Mouse (Mus musculus) hindbrain, embryonic 13.5 days (tissue): Measurements from ENCODE around the gene Syngr1. TPM values are rescaled to one million over a fixed set of nuclear protein-coding genes. Genes with fewer than 3 reads are reported as not detected.

ENCODE experiments used
- ATAC-seq: fragments of 200-750 bp; cut with Nextera tagmentation; 2 replicates; pipeline ENCODE4 v1.8.0; 2017; ENCODE audit warnings: moderate TSS enrichment; ENCODE audit not compliant: low FRiP score
- H3K27ac ChIP-seq: fragments of 300-500 bp; sonication (generic); 2 replicates; pipeline ENCODE4 v1.5.1; 2015; ENCODE audit warnings: inconsistent platforms, mild to moderate bottlenecking, moderate library complexity
- H3K27me3 ChIP-seq: fragments of 300-500 bp; sonication (generic); 2 replicates; pipeline ENCODE4 v1.6.1; 2015; ENCODE audit warnings: mild to moderate bottlenecking, inconsistent platforms
- H3K36me3 ChIP-seq: fragments of 300-500 bp; sonication (generic); 2 replicates; pipeline ENCODE4 v1.6.1; 2015; ENCODE audit warnings: mild to moderate bottlenecking, inconsistent platforms
- H3K4me1 ChIP-seq: fragments of 300-500 bp; sonication (generic); replicated peaks from 2 replicates; pipeline ENCODE4 v1.6.1; 2015; ENCODE audit warnings: inconsistent platforms
- H3K4me2 ChIP-seq: fragments of 300-500 bp; sonication (generic); 2 replicates; pipeline ENCODE4 v1.6.1; 2015; ENCODE audit warnings: inconsistent platforms, mild to moderate bottlenecking, moderate library complexity
- H3K4me3 ChIP-seq: fragments of 300-500 bp; sonication (generic); 2 replicates; pipeline ENCODE4 v1.5.1; 2015; ENCODE audit warnings: mild to moderate bottlenecking, inconsistent platforms
- H3K9ac ChIP-seq: fragments of 300-500 bp; sonication (generic); 2 replicates; pipeline ENCODE4 v1.6.1; 2015; ENCODE audit warnings: mild to moderate bottlenecking, inconsistent platforms
- H3K9me3 ChIP-seq: fragments of 300-500 bp; sonication (generic); 2 replicates; pipeline ENCODE4 v1.6.1; 2016; ENCODE audit warnings: inconsistent platforms
- WGBS: fragments of 180-500 bp; shearing (Covaris S2); methylation state at CpG from one replicate; pipeline ENCODE4 v1.1.7; 2015; 5-methylcytosine and 5-hydroxymethylcytosine counted together
- polyA plus RNA-seq: library from polyadenylated mRNA; unstranded; fragments of >200 nt; fragmentation: Nextera tagmentation; extraction: Ambion mirVana; gene quantifications from 2 replicates; pipeline ENCODE4 v1.2.1, GENCODE M21; 2015

The Syngr1 gene
- polyA plus RNA-seq, 1 experiment from 2014 or later: 28.3 TPM

DNA sequence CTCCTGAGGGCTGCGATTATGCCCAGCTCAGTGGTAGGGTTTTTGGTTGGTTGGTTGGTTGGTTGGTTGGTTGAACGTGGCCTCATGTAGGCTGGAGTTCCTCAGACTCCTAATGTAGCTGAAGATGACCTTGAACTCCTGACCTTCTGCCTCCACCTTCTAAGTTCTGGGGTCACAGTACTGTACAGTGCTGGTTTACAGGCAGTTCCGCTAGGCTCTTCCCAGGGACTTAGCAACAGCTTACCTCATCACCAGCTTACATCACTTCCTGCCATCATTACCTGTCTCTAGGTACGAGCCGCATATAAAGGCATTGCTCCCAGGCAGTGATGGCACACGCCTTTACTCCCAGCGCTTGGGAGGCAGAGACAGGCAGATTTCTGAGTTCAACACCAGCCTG lies 33.0 kb upstream of the Syngr1 start:
- H3K4me2 ChIP-seq: no peak overlapping the region
- no peaks in the 10 kb centered on the region for H3K36me3 ChIP-seq
- H3K27me3 ChIP-seq: no peaks in the 10 kb centered on the region
- ATAC-seq: no peak
- H3K4me3 ChIP-seq: no peak overlapping the region
- H3K9ac ChIP-seq: no peak overlapping the region
- no peaks in the 10 kb centered on the region for H3K9me3 ChIP-seq
- 94% methylated on average over 7 of the region's 7 CpGs for WGBS
- peaks cover 12% of the 10 kb centered on the region for H3K4me1 ChIP-seq
- no peak overlapping the region for H3K27ac ChIP-seq

DNA sequence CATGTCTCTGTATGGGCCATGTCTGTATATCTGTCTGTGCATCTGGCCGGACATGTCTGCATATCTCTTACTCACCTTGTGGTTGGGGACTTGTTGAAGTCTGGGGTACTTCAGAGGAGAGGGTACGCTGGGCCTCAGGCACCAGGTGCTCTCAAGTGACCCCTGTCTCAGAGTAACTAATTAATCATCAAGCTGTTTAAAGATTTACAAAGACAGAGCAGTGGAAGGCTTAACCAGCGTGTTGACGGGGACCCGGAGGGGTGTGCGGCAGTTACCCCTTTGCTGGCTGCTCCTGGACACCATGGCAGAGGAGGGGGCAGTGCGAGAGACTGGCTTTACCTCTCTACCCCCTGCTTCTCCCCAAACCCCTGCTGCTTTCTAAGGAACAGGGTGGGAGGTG lies 31.5 kb upstream of the Syngr1 start:
- Histone ChIP-seq H3K36me3 (no peaks in the 10 kb centered on the region), H3K9me3 (no peaks in the 10 kb centered on the region), H3K4me1 (peaks cover 12% of the 10 kb centered on the region), H3K27ac (no peak overlapping the region), H3K27me3 (no peaks in the 10 kb centered on the region), H3K4me3 (no peak overlapping the region), H3K9ac (no peak overlapping the region), H3K4me2 (no peak overlapping the region)
- ATAC-seq: no peak
- WGBS: 63% methylated on average over 7 of the region's 7 CpGs

DNA sequence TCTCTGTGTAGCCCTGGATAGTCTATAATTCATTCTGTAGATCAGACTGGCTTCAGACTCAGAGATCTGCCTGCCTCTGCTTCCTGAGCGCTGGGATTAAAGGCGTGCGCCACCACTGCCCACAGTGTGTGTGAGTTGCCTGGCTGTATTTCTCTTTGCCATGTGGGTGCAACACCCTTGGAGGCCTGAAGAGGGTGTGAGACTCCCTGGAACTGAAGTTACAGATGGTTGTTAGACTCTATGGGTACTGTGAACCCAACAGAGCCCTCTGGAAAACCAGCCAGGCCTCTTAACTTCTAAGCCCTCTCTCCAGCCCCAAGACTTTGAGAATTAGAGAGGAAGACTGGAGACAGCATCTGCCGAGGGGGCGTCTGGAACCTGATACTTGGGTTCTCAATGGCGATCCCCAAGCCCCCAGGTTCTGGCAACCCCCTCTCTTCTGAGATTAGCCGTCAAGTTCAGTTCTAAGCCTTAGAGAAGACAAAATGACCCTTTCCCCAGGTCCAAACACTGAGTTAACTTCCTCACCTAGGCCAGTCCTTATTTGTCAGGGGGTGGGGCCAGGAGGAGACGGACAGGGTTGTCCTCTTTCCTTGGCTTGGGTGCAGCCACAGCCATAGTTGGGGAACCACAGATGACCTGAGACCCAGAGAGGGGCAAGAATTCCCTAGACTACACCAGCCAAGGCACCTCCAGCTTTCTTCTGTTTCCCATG lies 30.6 kb upstream of the Syngr1 start:
- H3K9ac ChIP-seq: no peak overlapping the region
- H3K4me3 ChIP-seq: no peak overlapping the region
- no peak overlapping the region for H3K4me2 ChIP-seq
- no peaks in the 10 kb centered on the region; the same call in 1 of the 2 replicates for H3K27me3 ChIP-seq
- 96% methylated on average over 8 of the region's 8 CpGs for WGBS
- H3K9me3 ChIP-seq: no peaks in the 10 kb centered on the region
- ATAC-seq: no peak
- H3K27ac ChIP-seq: no peak overlapping the region
- H3K36me3 ChIP-seq: no peaks in the 10 kb centered on the region
- H3K4me1 ChIP-seq: peaks cover 8% of the 10 kb centered on the region

DNA sequence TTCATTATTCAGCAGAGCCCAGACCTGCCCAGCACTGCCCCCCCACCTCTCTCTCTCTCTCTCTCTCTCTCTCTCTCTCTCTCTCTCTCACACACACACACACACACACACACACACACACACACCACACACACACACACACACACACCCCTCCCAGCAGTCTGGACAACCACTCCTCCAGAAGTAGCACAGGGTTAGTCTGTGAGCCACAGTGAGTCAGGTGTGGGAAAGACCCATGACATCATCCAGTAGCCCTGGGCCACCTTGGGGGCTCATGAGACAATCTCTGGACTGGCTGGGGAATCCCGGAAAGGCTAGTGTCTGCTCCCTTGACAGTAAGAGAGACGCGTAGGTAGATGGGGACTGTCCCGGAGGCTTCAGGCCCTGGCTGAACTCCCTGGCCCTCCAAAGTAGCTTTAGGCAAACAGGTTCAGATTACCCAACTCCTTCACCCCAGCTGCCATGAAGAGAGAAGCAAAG lies 30.0 kb upstream of the Syngr1 start:
- Histone ChIP-seq H3K27ac (no peak overlapping the region), H3K36me3 (no peaks in the 10 kb centered on the region), H3K9ac (no peak overlapping the region), H3K4me2 (no peak overlapping the region), H3K9me3 (no peaks in the 10 kb centered on the region), H3K4me3 (no peak overlapping the region), H3K27me3 (no peaks in the 10 kb centered on the region; the same call in 1 of the 2 replicates), H3K4me1 (peaks cover 3% of the 10 kb centered on the region; the same call in 1 of the 2 replicates)
- no peak for ATAC-seq
- WGBS: 96% methylated on average over 4 of the region's 4 CpGs

DNA sequence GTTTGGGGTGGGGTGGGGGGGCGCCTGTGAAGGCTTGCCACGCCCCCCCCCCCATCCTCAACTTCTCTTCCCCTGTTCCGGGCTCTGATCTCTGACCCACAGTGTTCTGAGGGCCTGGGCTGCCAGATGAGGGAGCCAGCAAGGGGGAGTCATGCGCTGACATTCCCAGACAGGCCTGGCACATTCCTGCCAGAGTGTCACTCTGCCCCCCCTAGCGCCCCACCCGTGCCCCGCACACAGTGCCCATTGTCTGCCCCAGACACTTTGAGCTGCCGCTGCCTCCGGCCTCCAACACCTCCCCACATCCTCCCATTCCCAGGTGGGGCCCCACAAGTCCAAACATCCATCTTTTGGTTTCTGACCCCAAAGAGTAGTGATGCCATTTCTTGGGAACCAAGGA lies 28.8 kb upstream of the Syngr1 start:
- Histone ChIP-seq H3K36me3 (no peaks in the 10 kb centered on the region), H3K4me1 (peaks cover 3% of the 10 kb centered on the region; the same call in 1 of the 2 replicates), H3K9me3 (no peaks in the 10 kb centered on the region), H3K9ac (no peak overlapping the region), H3K27ac (no peak overlapping the region), H3K27me3 (peaks cover 2% of the 10 kb centered on the region; the same call in 1 of the 2 replicates), H3K4me2 (no peak overlapping the region), H3K4me3 (no peak overlapping the region)
- ATAC-seq: no peak
- 74% methylated on average over 8 of the region's 9 CpGs for WGBS

DNA sequence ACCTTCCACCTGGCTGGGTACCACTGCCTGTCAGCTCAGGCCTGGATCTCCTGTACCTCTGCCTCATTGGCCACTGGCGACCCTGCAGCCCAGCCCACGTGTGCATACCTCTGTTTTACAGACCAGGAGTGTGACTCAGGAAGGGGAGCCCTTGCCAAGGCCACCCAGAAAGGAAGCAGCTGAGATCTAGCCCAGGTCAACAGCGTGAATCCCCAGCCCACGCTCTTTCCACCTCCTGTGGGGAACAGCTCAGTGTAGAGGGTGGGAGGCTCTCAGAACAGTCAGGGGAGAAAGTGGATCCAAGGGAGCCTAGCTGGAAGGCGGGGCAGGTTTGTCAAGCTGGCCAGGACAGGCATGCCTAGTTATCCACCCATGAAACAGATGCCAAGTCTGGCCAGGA lies 28.3 kb upstream of the Syngr1 start:
- Histone ChIP-seq H3K9me3 (no peaks in the 10 kb centered on the region), H3K9ac (no peak overlapping the region), H3K27me3 (peaks cover 5% of the 10 kb centered on the region; the same call in 1 of the 2 replicates), H3K4me2 (no peak overlapping the region), H3K27ac (no peak overlapping the region), H3K36me3 (no peaks in the 10 kb centered on the region), H3K4me1 (peaks cover 3% of the 10 kb centered on the region; the same call in 1 of the 2 replicates), H3K4me3 (no peak overlapping the region)
- WGBS: 51% methylated on average over 5 of the region's 5 CpGs
- ATAC-seq: no peak

DNA sequence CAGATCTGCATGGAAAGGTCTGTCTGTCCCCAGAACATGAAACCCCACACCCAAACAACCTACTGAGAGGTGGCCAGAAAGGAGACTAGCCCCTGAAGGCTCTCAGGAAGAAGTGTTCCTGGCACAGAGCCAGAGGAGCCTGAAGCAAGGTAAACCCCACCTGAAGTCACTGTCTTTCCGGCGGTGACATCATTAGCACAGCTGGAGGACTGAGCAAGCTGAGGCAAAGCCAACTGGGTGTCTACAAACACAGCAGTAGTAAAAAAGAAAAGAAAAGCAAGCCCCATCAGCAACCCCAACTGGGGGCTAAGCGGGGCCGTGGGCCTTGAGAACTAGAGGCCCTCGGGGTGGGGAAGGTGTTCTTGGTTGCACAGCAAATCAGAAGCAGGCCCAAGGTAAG lies 26.2 kb upstream of the Syngr1 start:
- H3K4me2 ChIP-seq: no peak overlapping the region
- H3K9me3 ChIP-seq: no peaks in the 10 kb centered on the region
- 71% methylated on average over 5 of the region's 5 CpGs for WGBS
- no peak overlapping the region for H3K4me3 ChIP-seq
- no peak for ATAC-seq
- H3K27ac ChIP-seq: no peak overlapping the region
- no peak overlapping the region for H3K9ac ChIP-seq
- H3K36me3 ChIP-seq: no peaks in the 10 kb centered on the region
- peaks cover 5% of the 10 kb centered on the region; the same call in 1 of the 2 replicates for H3K27me3 ChIP-seq
- peaks cover 3% of the 10 kb centered on the region; the same call in 1 of the 2 replicates for H3K4me1 ChIP-seq

DNA sequence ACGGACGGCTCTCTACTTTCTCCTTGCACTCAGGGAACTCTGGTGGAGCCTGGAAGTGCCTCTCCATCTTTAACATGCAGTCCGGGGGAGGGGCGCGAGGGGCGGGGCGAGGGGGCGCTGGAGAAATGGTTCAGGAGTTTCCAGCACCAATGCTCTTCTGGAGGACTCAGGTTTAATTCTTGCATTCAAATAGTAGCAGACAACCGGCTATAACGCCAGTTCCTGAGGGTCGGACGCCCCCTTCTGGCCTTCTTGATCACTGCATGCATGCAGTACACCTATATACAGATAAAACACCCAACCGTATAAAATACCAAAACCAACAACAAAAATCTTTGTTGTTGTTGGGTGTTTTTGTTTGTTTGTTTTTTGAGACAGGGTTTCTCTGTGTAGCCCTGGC lies 25.7 kb upstream of the Syngr1 start:
- no peak for ATAC-seq
- Histone ChIP-seq H3K4me1 (peaks cover 3% of the 10 kb centered on the region; the same call in 1 of the 2 replicates), H3K27me3 (peaks cover 5% of the 10 kb centered on the region; the same call in 1 of the 2 replicates), H3K4me2 (no peak overlapping the region), H3K36me3 (no peaks in the 10 kb centered on the region), H3K9me3 (no peaks in the 10 kb centered on the region), H3K9ac (no peak overlapping the region), H3K27ac (no peak overlapping the region), H3K4me3 (no peak overlapping the region)
- WGBS: 18% methylated on average over 13 of the region's 13 CpGs

DNA sequence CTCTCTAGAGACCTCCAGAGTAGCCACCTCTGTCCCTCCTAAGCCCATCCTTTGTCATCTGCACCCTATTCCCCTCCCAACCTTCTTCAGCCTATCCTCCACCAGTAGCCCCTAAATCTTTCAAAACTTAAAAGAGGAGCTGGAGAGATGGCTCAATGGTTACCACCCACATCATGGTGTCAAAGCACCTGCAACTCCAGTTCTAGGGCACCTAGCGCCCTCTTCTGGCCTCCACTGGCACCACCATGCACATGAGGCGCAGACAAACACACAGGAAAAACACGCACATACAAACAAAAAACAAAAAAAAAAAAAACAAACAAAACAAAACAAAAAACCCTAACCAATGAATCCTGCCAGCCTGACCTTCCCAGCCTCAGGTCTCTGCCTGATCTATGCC lies 24.6 kb upstream of the Syngr1 start:
- no peaks in the 10 kb centered on the region for H3K9me3 ChIP-seq
- no peak overlapping the region for H3K27ac ChIP-seq
- peaks cover 5% of the 10 kb centered on the region; the same call in 1 of the 2 replicates for H3K27me3 ChIP-seq
- no peak overlapping the region for H3K9ac ChIP-seq
- H3K4me1 ChIP-seq: peaks cover 3% of the 10 kb centered on the region; the same call in 1 of the 2 replicates
- ATAC-seq: no peak
- WGBS: 59% methylated on average over 3 of the region's 3 CpGs
- no peak overlapping the region for H3K4me3 ChIP-seq
- no peaks in the 10 kb centered on the region for H3K36me3 ChIP-seq
- no peak overlapping the region for H3K4me2 ChIP-seq

DNA sequence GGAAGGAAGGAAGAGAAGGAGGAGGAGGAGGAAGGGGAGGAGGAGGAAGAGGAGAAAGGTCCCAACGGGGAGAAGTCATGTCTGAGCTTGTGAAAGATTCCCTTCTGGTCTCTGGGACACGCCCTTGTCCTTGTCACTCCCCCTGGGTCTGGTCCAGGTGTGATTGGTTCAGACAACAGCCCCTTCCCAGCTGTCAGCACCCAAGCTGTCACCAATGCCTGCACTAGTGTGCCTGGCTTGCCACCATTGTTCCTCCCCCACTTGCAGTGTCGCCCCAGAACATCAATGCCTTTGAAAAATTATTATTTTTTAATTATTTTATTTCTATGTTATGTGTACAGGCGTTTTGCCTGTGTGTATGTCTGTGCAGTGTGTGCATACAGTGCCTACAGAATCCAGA lies 22.0 kb upstream of the Syngr1 start:
- H3K36me3 ChIP-seq: no peaks in the 10 kb centered on the region

DNA sequence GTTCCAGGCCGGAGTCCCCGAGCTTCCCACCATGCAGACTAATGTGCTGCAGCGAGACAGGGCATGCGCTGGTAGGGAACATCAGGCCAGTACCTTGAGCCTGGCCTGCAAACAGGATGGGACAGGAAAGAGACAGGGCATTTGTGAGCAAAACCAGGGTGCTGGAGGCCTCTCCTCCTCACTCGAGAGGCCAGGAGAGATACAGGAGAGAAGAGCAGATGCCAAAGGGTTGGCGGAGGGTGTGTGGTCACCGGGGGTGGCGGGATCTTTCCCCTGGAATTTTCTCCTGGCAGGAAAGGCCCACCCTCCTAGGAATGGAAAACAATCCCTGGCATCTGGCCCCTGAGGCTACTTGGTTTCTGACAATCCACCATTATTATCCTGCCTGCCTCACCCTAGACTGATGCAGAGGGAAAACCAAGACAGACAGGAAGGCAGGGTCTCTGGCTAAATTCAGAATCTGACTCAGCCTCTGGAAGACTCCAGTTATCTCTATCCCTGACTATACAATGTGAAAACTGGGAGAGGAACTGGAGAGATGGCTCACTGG lies 21.0 kb upstream of the Syngr1 start:
- no peak overlapping the region for H3K27ac ChIP-seq
- no peak overlapping the region for H3K4me2 ChIP-seq
- 0 out of 2 replicates have a peak, but pooled peaks cover 8% of the 10 kb centered on the region for H3K27me3 ChIP-seq
- no peak overlapping the region; the same call in 1 of the 2 replicates for H3K9ac ChIP-seq
- no peak for ATAC-seq
- H3K4me1 ChIP-seq: no peaks in the 10 kb centered on the region
- H3K36me3 ChIP-seq: no peaks in the 10 kb centered on the region
- no peaks in the 10 kb centered on the region for H3K9me3 ChIP-seq
- 56% methylated on average over 8 of the region's 8 CpGs for WGBS
- no peak overlapping the region for H3K4me3 ChIP-seq

More for the DNA sequence above, 22.0 kb upstream of the Syngr1 start:
- H3K4me1 ChIP-seq: no peaks in the 10 kb centered on the region
- no peak overlapping the region for H3K4me2 ChIP-seq
- peaks cover 8% of the 10 kb centered on the region; the same call in 1 of the 2 replicates for H3K27me3 ChIP-seq
- 67% methylated on average over 4 of the region's 4 CpGs for WGBS
- H3K9ac ChIP-seq: no peak overlapping the region
- no peak for ATAC-seq
- H3K4me3 ChIP-seq: no peak overlapping the region
- H3K27ac ChIP-seq: no peak overlapping the region
- no peaks in the 10 kb centered on the region for H3K9me3 ChIP-seq

DNA sequence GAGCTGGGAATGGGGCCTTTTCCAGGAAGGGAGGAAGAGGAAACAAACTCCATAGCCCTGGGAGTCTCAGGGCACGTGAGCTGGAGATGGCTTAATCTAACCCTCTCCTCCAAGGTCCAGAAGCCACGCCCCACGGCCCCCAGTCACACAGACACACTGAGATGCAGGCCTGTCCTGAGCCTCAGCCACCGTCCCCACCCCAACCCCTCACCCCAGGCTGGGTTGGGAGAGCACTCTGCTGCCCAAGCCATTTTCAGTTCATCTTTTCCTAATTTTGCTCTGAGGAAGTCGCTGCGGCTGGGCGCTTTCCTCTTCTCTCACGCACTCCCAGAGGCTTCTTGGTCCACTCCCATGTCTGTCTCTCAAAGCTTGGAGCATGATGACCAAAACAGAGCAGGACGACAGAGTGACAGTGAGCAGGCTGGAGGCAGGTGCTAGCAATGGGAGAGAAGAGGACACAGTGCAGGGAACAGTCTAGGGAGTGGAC lies 19.1 kb upstream of the Syngr1 start:
- H3K9ac ChIP-seq: no peak overlapping the region
- ATAC-seq: no peak
- H3K27me3 ChIP-seq: 0 out of 2 replicates have a peak, but pooled peaks cover 8% of the 10 kb centered on the region
- no peaks in the 10 kb centered on the region for H3K4me1 ChIP-seq
- no peaks in the 10 kb centered on the region for H3K9me3 ChIP-seq
- H3K36me3 ChIP-seq: peaks cover 12% of the 10 kb centered on the region
- H3K27ac ChIP-seq: no peak overlapping the region
- no peak overlapping the region for H3K4me2 ChIP-seq
- WGBS: 49% methylated on average over 9 of the region's 9 CpGs
- H3K4me3 ChIP-seq: no peak overlapping the region
